Mouse (Mus musculus) forebrain, embryonic 16.5 days (tissue): ENCODE measurements around the gene H2al1k. TPM values are rescaled to one million over a fixed set of nuclear protein-coding genes. Genes with fewer than 3 reads are reported as not detected.

Experiments
- polyA plus RNA-seq: library from polyadenylated mRNA; unstranded; fragments of >200 nt; fragmentation: Nextera tagmentation; extraction: Ambion mirVana; gene quantifications from 2 replicates; pipeline ENCODE4 v1.2.1, GENCODE M21; 2015

The H2al1k gene
- polyA plus RNA-seq, 1 experiment from 2014 or later: not detected

Other genes starting within 250 kb of the H2al1k start
- not detected in 2 replicates for gene 4930402K13Rik, start 246.1 kb upstream of the H2al1k start, polyA plus RNA-seq
- 10.4 and 10.7 TPM in 2 replicates for gene Lancl3, start 150.7 kb upstream of the H2al1k start, polyA plus RNA-seq
- not detected in 2 replicates for gene Gm14862, start 93.7 kb upstream of the H2al1k start, polyA plus RNA-seq
- gene Xk, start 77.9 kb upstream of the H2al1k start, polyA plus RNA-seq: 3.0 and 3.8 TPM in 2 replicates
- not detected in 2 replicates for gene H2al1m, start 66.9 kb upstream of the H2al1k start, polyA plus RNA-seq
- gene Cybb, start 137.1 kb downstream of the H2al1k start, polyA plus RNA-seq: 0.23 and 0.31 TPM in 2 replicates
- gene H2al1o, start 221.8 kb downstream of the H2al1k start, polyA plus RNA-seq: not detected in 2 replicates